Mouse (Mus musculus) layer of hippocampus, adult 9-10 months (tissue): ENCODE measurements around the gene Gnpat.
A peak's percentile ranks its signal among the peaks of the same experiment; 100 is the strongest.

Experiments used
- DNase-seq: peaks from one replicate; pipeline ENCODE4 v3.0.0; 2022; ENCODE audit warnings: low spot score

The Gnpat gene

DNA sequence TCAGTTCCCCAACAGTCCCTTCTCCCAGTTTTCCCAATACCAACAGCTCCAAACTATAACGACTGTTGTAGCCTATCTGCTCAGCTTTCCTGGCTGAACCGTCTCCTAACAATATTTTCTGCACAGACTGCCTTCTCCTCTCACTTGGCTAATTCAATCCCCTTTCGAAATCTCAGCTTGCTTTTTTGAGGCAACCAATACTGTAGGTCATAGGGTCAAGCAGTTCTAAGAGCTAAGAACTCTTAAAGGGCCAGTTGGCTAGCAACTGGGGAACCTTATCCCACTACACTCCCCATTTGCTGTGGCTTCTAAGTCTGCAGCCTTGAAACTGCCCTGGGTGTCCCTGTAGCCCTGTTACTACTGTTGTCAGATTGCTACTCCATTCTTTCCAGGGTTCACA lies 17.7 kb upstream of the Gnpat start:
- no peak for DNase-seq

DNA sequence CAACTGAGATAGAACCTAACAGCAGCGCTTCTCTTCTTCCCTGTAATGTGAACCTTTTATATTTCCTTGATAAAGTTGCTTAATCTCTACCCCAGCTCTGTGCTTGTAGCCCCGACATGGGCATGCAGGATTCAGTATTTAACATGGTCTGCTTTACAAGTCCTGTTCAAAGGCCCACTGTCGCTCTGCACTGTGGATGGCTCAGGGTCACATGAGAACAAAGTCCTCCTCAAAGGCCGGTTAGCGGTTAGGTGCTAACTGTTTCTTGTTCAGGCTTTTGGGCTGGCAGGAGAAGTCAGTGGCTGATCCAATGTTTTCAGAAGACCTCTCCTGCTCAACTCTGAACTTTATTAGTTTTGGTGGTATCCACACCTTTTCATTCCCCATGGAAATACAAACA lies 17.3 kb upstream of the Gnpat start:
- no peak for DNase-seq

DNA sequence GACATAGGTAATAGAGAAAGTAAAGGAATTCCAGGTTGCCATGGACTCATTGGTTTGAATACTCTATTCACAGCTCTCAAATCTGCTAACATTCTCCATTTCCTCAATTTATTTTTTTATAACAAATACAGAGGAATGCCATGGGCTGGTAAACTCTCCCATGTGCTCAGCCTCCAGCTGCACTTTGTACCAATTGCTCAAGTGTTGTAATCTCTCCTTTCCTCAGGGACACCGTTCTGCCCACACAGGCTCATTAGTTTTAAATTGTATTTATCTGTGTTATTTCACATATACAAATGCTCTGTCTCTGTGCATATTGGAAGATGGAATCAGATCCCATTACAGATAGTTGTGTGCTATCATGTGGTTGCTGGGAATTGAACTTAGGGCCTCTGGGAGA lies 9.3 kb upstream of the Gnpat start:
- DNase-seq: no peak

DNA sequence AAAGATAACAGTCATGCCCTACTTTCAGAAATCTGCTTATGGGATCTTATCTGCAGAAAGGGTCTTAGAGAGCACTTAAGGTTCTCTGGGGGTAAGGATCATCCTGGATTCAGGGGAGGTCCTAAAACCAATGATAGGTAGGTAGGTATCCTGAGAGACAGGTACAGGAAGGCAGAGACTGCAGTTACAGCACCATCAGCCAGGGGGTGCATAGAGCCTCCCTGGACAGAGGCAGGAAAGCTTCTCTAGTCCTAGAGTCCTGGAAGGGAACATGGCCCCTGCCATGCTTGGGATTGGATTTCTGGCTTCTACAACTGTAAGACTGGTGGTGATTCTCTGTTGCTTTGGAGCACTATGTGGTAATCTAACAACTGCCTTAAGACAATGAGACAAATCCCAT lies 3.4 kb upstream of the Gnpat start:
- DNase-seq: no peak

DNA sequence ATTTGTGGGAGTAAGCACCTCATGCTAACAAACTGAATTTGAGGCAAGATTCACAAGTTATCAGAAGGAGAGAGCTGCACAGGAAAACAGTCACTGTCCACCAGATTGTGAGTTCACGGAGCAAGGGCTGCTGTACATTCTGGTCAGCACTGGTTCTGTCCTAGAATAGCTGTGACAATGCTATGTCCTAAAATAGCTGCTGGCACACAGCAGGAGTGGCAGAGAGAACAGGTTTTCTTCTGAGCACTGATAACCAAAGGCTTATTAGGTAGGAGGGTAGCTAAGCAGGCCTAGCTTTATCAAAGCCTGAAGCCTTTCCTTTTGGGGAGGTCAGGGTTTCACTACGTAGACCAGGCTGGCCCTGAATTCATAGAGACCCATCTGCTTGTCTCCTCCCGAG lies 2.6 kb upstream of the Gnpat start:
- DNase-seq: no peak

DNA sequence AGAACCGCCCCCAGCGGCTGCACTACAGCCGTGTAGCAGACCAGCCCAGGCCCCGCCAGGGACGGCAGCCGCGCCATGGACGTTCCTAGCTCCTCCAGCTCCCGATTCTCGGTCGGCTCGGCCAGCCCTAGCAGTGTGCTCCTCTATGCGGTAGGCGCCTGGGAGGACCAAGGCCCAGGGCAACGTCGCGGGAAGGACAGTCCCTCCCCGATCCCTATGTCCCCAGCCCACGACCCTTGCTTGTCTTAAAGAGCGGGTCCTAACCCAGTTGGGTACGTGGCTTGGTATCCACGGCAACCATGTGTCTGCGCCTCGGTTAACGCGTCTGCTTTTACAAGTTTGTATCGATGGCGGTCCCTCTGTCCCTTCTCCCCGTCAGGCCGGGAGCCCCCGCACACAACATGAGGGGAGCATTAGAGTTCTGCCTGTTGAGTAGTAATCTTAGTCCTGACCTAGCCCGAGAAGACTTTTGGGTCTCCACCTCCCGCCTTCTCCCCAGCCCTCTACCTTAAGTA lies 387 bp downstream of the Gnpat start:
- peak; percentile 9 for DNase-seq

DNA sequence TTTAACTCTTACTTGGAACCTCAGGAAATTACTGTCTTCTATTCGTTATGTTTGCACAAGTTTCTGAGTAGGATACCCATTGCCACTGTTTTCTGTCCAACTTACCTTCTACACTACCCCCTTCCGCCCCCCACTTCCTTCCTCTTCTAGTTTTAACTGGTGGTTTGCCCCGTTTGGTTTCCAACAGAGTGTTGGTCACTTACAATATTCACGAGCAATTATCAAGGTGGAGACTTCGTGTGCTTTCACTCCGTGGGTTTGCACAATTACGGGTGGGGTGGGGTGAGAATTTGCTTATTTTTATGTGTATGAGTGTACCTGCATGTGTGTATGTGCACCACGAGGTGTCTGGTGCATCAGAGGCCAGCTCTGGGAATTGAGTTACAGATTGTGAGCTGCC lies 896 bp downstream of the Gnpat start:
- no peak for DNase-seq

DNA sequence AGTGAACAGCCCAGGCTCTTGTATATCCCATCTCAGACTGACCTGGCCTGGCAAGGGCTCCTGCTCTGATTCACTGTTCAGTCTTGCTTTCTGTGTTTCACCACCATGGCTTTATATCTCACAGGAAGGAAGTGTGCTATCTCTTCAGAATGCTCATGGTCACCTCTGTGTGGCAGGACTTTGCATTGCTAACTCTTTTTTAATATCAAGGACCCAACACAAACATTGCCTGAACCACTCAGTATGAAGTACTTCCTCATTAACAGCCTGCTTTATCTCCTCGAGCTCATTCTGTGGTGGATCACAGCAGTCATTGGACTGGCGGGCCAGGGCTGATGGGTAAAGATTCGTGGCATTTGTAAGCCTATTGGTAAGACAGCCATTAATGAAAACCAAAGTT lies 3.8 kb downstream of the Gnpat start:
- DNase-seq: no peak

DNA sequence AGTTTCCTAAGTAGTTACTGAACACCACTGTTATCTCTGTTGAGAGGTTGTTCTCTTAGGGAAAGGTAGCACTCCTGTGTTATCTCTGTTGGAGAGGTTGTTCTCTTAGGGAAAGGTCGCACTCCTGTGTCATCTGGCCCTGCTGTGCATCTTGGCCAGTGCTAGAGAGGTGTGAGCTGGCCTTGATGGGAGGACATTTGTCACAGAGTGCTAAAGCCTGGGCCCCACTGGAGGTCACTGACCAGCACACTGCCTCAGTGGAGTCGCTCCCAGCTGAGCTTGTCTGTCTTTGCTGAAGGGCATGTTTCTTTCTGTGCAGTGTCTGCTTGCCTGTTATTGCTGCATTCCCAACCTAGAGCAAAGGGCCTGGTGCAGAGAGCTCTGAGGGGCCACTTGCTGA lies 4.3 kb downstream of the Gnpat start:
- DNase-seq: no peak

DNA sequence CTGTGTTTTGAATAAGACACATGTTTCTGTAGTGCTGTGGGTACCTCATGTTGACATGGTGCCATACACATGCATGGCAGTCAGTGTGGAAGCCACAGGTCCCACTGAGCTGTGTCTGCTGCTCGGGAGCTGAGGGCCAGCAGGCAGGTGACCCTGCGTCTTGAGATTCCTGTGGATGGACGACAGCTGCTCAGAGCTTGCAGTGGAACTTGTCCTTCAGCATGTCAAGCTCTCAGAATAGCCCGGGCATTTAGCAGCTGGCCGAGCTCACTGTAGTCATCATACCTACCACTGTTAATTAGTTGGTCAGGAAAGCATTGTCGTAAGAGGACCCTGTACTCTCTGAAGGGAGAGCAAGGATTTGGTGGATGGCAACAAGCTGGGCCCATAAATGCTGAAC lies 6.9 kb downstream of the Gnpat start:
- no peak for DNase-seq

DNA sequence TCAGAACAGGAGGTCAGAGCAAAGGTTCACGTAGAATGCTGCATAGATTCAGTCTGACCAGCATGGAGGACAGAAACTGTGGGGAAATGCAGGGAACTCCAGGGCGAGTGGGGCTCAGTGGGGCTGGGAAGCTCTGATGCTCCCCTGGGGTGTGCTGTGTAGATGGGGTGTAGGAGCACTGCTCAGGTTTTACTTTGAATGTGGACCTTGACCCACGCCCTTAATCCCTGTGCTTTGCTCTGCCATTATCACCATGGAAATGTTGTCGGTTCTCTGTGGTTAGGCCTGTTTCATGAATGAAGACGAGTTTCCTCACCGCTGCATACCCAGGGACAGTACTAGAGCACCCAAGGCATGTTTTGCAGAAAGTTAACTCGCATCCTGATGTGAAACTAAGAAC lies 8.6 kb downstream of the Gnpat start:
- DNase-seq: no peak

DNA sequence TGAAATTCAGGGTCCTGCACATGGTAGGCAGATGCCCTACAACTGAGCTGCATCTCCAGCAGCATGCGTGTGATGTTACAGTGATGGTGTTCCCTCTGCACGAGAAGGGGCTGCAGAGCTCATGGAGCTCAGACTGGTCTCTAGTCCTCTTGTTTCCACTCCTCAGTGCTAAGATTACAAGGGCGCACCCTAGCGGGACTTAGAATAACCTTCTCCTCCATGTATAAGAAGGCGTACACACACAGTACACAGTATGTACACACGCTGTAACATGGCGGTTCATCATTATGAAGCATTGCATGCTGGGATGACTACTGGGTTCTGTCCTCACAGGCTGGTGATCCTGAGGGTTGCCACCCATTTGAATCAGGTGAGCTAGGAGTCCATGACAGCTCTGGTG lies 9.2 kb downstream of the Gnpat start:
- DNase-seq: no peak

DNA sequence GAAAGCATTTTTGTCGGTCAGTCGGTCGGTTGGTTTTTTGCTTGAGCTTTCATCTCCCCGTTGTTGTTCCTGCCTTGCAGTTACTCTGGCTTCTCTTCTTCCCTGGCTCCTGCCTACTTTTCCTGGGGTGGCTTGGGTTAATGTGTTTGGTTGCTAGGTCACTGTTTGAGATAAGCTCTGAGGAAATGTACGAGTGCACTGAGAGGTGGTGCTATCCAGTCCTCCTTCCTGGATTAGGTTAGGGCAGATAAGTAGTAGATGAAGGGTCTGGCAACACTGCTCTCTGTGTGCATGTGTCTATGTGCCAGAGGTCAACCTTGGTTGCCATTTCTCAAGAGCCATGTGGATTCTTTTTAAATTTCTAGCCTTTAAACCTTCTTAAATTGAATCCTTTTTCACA lies 9.9 kb downstream of the Gnpat start:
- no peak for DNase-seq

DNA sequence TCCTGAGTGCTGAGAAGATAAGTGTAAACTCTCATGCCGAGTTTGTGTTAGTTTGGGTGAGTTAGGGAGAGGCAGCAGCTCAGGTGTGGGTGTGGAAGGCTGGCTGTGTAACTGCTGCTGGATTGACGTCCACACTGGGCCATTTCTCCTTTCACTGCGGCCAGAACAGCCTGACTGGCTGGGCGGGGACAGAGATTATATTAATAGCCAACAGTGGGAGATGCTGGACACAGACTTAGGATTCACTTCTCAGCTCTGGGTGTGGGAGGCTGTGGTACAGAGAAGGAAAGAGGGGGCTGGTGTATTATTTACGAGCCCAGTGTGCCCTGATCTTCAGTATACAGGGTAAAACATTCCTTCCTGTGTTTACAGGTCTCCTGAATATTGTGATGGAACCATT lies 15.3 kb downstream of the Gnpat start:
- DNase-seq: no peak

DNA sequence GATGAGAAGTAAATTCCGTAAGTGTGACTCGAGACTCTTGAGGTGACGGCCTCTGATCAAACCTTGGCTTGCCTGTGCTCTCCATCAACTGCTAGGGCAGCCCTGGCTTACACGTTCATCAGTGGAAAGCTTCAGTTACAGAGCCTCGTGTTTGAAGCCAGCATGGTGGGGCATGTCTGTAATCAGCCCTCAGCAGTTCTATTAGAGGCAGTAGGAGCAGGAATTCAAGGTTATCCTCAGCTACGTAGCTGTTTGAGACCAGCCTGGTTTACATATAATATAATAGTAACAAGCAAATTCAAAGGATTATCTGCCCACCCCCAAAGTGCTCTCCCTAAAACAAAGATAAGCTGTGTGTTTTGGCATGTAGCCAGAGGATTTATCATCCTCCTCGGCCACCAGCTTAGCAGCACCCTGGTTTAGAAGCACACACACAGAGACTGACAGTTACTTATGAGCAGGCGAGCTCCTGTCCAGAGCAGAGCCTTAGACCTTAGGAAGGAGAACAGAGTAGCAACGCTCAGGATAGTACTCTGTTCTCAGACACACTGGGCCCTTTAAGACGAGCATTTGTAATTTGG lies 16.2 kb downstream of the Gnpat start:
- DNase-seq: no peak

DNA sequence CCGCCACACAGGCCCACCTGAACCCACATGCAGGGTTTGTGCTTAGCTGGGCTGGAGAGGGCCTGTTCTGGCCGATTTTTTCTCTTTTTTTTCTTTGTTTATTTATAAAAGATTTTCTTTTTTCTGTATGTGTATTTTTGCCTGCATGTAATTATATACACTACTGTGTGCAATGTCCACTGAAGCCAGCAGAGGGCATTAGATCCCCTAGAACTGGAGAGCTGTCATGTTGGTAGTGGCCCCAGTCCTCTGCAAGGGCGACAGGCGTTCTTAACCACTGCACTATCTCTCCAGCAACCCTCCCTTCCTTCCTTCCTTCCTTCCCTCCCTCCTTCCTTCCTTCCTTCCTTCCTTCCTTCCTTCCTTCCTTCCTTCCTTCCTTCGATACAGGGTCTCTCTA lies 25.6 kb downstream of the Gnpat start:
- no peak for DNase-seq

DNA sequence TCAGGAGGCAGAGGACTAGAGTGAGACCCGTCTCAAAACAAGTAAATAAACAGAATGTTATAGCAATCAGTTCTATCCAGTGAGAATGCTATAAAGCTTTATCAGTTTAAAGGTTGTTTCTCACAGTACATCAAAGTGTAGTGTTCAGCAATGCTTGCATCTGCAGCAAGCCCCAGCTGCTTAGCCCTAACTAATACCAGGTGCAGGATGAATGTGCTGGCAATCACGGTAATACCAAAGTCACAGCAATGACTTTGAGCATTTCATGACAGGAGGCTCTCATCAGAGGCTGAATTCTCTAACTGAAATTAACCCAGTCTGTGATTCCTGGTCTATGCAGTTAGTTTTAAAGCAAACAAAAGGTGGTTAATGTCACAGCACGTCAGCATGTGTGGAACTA lies 29.8 kb downstream of the Gnpat start:
- no peak for DNase-seq

DNA sequence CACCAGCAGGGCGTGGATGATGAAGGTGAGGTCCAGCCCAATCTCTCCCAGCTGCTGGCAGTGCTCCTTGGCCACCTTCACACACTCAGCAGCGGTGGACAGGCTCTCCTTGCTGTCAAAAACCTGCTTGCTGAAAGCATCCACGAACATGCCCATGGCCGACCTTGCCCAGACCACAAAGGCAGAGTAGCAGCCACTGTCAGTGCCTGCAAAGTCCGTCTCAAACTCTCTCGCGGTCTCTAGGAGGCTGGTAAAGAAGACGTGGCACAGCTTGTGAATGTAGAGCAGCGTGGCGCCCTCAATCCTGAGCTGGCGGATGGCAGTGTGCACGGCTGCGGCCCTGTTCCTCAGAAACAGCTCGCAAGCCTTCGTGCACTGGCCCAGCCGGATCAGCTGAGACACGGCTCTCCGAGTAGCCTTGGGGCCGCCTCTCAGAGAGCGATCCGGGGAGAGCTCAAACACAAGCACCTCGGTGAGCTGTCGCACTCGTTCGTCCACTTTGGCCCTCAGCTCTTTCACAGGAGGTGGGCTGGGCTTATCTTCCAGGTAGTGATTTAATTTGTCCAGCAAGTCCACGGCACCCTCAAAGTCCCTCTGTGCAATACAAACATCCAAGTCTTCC lies 33.3 kb downstream of the Gnpat start:
- DNase-seq: no peak

DNA sequence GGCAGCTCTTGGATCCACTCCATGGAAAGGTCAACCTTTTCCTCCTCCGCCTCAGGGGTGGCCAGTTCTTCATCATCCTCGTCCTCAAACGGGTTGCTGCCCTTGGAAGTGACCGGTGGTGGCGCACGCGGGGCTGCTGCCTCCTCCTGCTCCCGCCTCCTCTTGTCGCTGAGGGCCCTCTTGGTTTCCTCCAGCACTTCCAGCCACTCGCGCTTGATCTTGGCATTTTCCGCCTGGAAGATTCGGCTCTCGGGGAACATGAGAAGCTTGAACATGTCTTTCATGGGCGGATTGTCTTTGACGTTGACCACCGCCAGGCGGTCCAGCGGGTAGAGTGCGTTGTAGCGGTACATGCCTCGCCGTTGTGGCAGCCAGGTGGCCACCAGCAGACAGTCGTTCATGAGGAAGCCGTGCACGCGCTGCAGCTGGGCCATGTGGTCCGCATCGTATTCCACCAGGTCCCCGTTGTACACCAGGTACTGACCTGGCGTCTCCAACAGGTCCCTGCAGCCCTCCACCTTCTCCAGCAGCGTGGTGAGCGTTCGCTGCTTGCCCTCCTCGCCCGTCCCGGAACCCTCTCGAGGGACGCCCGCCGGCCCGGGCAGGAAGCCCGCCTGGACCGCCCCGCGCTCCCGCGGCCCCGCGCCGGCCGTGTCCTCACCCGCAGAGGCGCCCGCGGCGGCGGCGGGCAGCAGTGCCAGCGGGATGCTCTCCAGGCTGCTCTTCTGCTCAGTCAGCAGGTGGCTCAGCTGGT lies 34.0 kb downstream of the Gnpat start:
- no peak for DNase-seq

DNA sequence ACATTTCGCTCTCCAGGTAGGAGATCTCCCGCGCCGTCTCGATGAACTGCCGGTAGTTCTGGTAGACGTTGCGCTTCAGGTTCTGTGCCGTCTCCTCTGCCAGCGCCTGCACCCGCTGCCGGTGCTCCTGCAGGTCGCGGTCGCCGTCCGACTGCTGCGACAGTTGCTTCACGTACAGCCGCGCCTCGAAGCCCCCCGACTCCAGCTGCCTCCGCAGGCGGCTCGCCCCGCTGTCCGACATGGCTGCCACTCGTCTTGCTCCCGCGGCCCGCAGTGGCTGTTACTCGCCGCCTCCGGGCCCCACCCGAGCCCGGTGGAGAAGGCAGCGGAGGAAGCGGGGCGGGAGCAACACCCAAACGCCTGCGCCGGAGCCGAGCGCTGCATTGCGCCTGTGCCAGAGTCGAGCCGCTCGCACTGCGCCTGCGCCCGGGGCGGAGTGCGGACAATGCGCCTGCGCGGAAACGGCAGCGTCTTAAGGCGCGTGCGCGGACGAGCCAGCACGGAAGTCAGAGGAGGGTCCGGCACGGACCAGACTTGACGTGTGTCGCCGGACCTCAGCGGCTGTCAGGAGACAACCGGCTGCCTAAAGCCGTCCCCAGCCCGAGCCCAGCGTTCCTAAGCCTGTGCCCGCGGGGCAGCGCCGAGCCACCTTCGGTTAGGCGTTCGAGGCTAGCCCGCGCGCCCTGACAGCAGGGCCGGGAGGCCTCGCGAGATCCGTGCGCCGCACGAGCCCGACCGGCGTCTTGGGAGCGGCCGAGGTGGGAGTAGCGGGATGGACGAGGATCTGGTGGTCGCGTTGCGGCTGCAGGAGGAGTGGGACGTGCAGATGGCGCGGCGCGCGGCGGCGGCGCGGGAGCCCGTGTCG lies 34.8 kb downstream of the Gnpat start, which contains the start of the genes Exoc8 and Sprtn:
Gene Exoc8 (minus strand): TSS at position 320 of the 865 bp plus-strand sequence.
Gene Sprtn (plus strand): TSS at position 501 of the 865 bp plus-strand sequence.
- DNase-seq: peak; percentile 84

DNA sequence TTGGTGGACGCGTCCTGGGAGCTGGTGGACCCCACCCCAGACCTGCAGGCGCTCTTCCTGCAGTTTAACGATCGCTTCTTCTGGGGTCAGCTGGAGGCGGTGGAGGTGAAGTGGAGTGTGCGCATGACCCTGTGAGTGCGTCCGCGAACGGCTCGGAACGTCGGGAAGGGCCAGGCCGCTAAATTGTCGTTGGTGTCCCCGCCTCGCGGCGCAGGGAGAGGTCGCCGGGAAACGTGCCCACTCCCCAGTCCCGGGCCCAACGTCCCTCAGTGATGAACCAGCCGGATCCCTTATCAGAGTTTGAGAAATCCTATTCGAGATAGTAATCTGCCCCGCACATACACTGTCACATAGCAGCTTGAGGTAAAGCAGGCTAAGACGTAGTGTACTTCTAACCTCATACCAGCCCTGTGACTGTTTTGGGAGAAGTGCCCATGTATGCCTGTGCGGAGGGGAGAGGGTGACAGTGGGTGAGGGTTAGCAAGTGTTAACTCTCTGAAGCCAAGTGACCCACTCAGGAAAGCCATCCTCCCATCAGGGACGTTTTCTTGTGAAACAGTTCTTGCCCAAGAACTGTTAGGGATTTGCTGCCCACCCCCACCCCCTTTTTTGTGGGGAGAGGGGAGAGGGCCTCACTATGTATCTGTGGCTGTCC lies 35.5 kb downstream of the Gnpat start:
- no peak for DNase-seq

DNA sequence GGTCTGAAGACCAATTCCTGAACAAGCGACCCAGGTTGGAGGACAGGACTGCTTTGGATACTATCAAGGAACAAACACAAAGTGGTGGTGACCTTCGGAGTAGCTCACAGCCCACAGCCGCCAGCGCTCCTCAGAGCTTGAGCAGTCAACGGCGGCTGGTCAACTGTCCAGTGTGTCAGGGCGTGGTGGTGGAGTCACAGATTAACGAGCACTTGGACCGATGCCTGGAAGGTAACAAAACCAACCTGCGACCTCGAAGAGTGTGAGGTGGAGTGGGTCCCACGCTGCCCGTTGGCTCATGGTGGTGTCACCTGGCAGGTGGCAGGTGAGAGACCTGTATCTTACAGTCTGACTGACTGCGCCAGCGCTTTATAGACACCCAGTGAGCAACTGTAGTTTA lies 40.4 kb downstream of the Gnpat start:
- no peak for DNase-seq
